Mouse (Mus musculus) lung, postnatal 0 days (tissue): ENCODE measurements at regions not wholly inside any gene's neighbourhood (a gene's known extent, or its start where the extent isn't known, plus 50 kb on each side); places are given as distances from the start of the nearest gene placed in this dataset.

ENCODE experiments used
- CTCF ChIP-seq: IDR thresholded peaks from 2 replicates; pipeline ENCODE4 v1.5.1; 2016; ENCODE audit warnings: antibody characterized with exemption, mild to moderate bottlenecking
- EP300 ChIP-seq: IDR thresholded peaks from 2 replicates; pipeline ENCODE4 v1.6.1; 2016; ENCODE audit warnings: antibody characterized with exemption, mild to moderate bottlenecking, control low read depth

- TF ChIP-seq CTCF (no peak), EP300 (no peak)
Observed at GRCm38 (mm10) chr12:106721271-106722009, 711.4 kb downstream of the Vrk1 start.
